Mouse (Mus musculus) retina, postnatal 7 days (tissue): ENCODE results near the gene Ccdc57.

Experiments
- DNase-seq: peaks from one replicate; pipeline ENCODE4 v3.0.0-alpha.2; 2012; ENCODE audit warnings: low read depth, low spot score

Ccdc57 gene

GRCm38 (mm10) chr11:120932564-120933398 is at the start of gene Ccdc57:
Gene Ccdc57, minus strand, starts transcription at chr11:120932872.
- peak; percentile 85 for DNase-seq

GRCm38 (mm10) chr11:120982459-120982858 is 49.8 kb upstream of the Ccdc57 start:
- DNase-seq, result no peak

- no peak for DNase-seq
These were observed 49.0 kb upstream of the Ccdc57 start for GRCm38 (mm10) chr11:120981661-120982060.

- no peak for DNase-seq
These were observed 47.9 kb upstream of the Ccdc57 start for GRCm38 (mm10) chr11:120980427-120981035.

- DNase-seq, result no peak
These were observed 47.2 kb upstream of the Ccdc57 start for GRCm38 (mm10) chr11:120979711-120980426.

- DNase-seq, result no peak
These were observed 40.6 kb upstream of the Ccdc57 start for GRCm38 (mm10) chr11:120973318-120973717.

GRCm38 (mm10) chr11:120971237-120971636 is 38.6 kb upstream of the Ccdc57 start:
- DNase-seq, result no peak

- no peak for DNase-seq
These were observed 37.1 kb upstream of the Ccdc57 start for GRCm38 (mm10) chr11:120969742-120970141.

GRCm38 (mm10) chr11:120965587-120965986 is 32.9 kb upstream of the Ccdc57 start:
- no peak for DNase-seq

GRCm38 (mm10) chr11:120964195-120965157 is 31.8 kb upstream of the Ccdc57 start:
- DNase-seq, result no peak

GRCm38 (mm10) chr11:120962909-120963308 is 30.2 kb upstream of the Ccdc57 start:
- no peak for DNase-seq

- DNase-seq, result no peak
These were observed 29.5 kb upstream of the Ccdc57 start for GRCm38 (mm10) chr11:120962050-120962771.

GRCm38 (mm10) chr11:120961594-120961993 is 28.9 kb upstream of the Ccdc57 start:
- no peak for DNase-seq

GRCm38 (mm10) chr11:120960248-120960647 is 27.6 kb upstream of the Ccdc57 start:
- no peak for DNase-seq

- no peak for DNase-seq
These were observed 26.9 kb upstream of the Ccdc57 start for GRCm38 (mm10) chr11:120959564-120959963.

GRCm38 (mm10) chr11:120959066-120959465 is 26.4 kb upstream of the Ccdc57 start:
- DNase-seq, result no peak

GRCm38 (mm10) chr11:120957731-120958257 is 25.1 kb upstream of the Ccdc57 start:
- no peak for DNase-seq

GRCm38 (mm10) chr11:120957052-120957451 is 24.4 kb upstream of the Ccdc57 start:
- DNase-seq, result no peak

- DNase-seq, result no peak
These were observed 23.0 kb upstream of the Ccdc57 start for GRCm38 (mm10) chr11:120955701-120956100.

GRCm38 (mm10) chr11:120954936-120955335 is 22.3 kb upstream of the Ccdc57 start:
- DNase-seq, result no peak
